Mouse (Mus musculus) neural tube, embryonic 13.5 days (tissue): ENCODE results near the gene Tmem98. TPM values are rescaled to one million over a fixed set of nuclear protein-coding genes. Genes with fewer than 3 reads are reported as not detected.
A peak's percentile ranks its signal among the peaks of the same experiment; 100 is the strongest.

Source experiments
- ATAC-seq: fragments of 200-750 bp; cut with Nextera tagmentation; 2 replicates; pipeline ENCODE4 v1.8.0; 2017; ENCODE audit warnings: low read depth, mild to moderate bottlenecking, moderate TSS enrichment, moderate library complexity
- H3K27ac ChIP-seq: fragments of 300-500 bp; sonication (generic); replicated peaks from 2 replicates; pipeline ENCODE4 v1.5.1; 2015; ENCODE audit warnings: moderate library complexity, mild to moderate bottlenecking, inconsistent platforms
- H3K27me3 ChIP-seq: fragments of 300-500 bp; sonication (generic); 2 replicates; pipeline ENCODE4 v1.6.1; 2015; ENCODE audit warnings: mild to moderate bottlenecking, inconsistent platforms
- H3K36me3 ChIP-seq: fragments of 300-500 bp; sonication (generic); 2 replicates; pipeline ENCODE4 v1.6.1; 2015; ENCODE audit warnings: mild to moderate bottlenecking, inconsistent platforms
- H3K4me1 ChIP-seq: fragments of 300-500 bp; sonication (generic); replicated peaks from 2 replicates; pipeline ENCODE4 v1.6.1; 2015; ENCODE audit warnings: inconsistent platforms
- H3K4me2 ChIP-seq: fragments of 300-500 bp; sonication (generic); 2 replicates; pipeline ENCODE4 v1.6.1; 2015; ENCODE audit warnings: inconsistent platforms, mild to moderate bottlenecking, moderate library complexity
- H3K4me3 ChIP-seq: fragments of 300-500 bp; sonication (generic); 2 replicates; pipeline ENCODE4 v1.5.1; 2015; ENCODE audit warnings: mild to moderate bottlenecking, inconsistent platforms
- H3K9ac ChIP-seq: fragments of 300-500 bp; sonication (generic); 2 replicates; pipeline ENCODE4 v1.6.1; 2015; ENCODE audit warnings: moderate library complexity, mild to moderate bottlenecking, inconsistent platforms
- H3K9me3 ChIP-seq: fragments of 300-500 bp; sonication (generic); 2 replicates; pipeline ENCODE4 v1.6.1; 2016; ENCODE audit warnings: inconsistent platforms
- WGBS: fragments of 180-500 bp; shearing (Covaris S2); methylation state at CpG from one replicate; pipeline ENCODE4 v1.1.7; 2015; 5-methylcytosine and 5-hydroxymethylcytosine counted together
- polyA plus RNA-seq: library from polyadenylated mRNA; unstranded; fragments of >200 nt; fragmentation: Nextera tagmentation; extraction: Ambion mirVana; gene quantifications from 2 replicates; pipeline ENCODE4 v1.2.1, GENCODE M21; 2015

The Tmem98 gene
- 29.3 and 34.8 TPM in 2 replicates for polyA plus RNA-seq

DNA sequence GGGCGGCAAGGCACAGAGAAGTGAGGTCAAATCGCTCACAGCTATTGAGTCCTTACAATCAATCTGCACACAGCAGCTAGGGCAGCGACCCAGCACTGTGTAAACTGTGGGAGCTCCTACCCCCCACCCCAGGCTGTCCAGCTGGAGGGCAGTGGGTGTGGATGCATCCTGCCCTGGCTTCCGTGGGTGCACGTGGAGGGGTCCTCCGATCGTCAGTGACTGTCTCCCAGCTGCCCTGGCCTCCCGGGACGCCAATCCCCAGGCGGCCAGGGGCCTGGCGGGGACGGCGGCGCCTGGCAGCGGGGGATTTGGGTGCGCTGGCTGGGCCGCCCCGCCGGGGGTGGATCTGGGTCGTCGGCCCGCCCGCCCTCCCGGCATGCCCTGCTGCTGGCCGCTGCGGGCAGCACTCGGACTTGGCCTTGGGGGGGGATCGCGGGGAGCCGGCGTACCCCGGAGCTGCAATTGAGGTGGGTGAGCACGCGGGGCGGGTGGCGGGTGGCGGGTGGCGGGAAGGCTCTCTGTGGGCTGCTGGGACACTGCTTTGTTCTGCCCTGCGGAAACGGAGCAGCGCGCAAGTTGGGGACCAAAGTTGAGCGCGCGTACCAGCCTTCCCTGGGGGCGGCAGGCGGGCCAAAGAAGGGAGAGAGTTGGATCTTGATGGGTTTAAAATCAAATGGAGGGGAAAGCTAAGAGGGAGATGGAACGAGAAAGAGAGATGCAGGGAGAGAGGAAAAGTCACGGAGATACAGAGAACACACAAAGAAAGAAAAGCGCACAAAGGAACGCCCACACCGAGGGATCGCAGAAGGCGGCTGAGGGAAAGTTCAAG lies at the start of gene Tmem98:
TSS of gene Tmem98 (plus strand) at position 183 of the 829 bp plus-strand sequence.
- Histone ChIP-seq H3K9me3 (no peaks in the 10 kb centered on the region), H3K36me3 (peaks cover 9% of the 10 kb centered on the region; the same call in 1 of the 2 replicates), H3K4me3 (peak within 1 kb of the TSS; percentile 55), H3K27me3 (no peaks in the 10 kb centered on the region; the same call in 1 of the 2 replicates), H3K4me2 (peak within 1 kb of the TSS; percentile 94), H3K9ac (peak within 1 kb of the TSS; percentile 83), H3K4me1 (peaks cover 20% of the 10 kb centered on the region), H3K27ac (0 out of 2 replicates have a peak within 1 kb of the TSS, but pooled peaks have one; percentile 53)
- peak; percentile 78 for ATAC-seq
- WGBS = 1% methylated on average over 54 of the region's 54 CpGs

DNA sequence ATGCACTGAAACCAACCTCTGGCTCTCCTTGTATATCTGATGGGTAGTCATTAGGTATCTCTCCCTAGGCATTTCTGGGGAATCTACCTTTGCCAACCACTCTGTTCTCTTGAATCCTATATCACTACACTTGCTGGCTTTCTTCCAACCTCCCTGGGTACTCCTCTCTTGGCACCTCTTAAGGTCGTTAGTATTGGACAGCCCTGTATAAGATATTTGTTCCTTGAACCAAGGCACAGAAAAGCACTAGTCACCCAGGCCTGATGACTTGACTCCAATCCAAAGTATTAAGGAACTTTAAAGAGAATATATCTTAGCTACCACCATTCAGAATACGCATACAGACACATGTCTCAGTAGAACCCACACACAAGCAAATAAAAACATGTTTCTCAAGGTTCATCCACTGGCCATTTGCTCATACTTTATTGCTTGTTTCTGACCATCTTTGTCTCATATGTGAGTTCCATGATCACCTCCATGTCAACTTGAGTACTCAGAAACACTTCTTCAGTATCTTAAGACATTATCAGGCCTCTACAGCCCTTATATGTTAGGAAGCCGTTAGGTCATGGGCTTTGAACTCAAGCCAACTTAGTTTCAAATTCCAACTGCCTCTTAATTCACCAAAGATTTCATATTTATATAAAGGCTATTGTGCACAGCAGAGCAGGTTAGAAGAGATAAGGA lies 48.5 kb upstream of the Tmem98 start:
- no peak overlapping the region for H3K27ac ChIP-seq
- ATAC-seq = no peak
- no peak overlapping the region for H3K4me3 ChIP-seq
- H3K4me1 ChIP-seq = no peaks in the 10 kb centered on the region
- no peak overlapping the region for H3K4me2 ChIP-seq
- H3K27me3 ChIP-seq = no peaks in the 10 kb centered on the region
- H3K9ac ChIP-seq = no peak overlapping the region
- H3K36me3 ChIP-seq = no peaks in the 10 kb centered on the region
- WGBS = 86% methylated on average over 3 of the region's 3 CpGs
- no peaks in the 10 kb centered on the region for H3K9me3 ChIP-seq

GRCm38 (mm10) chr11:80762066-80762465 lies 47.9 kb upstream of the Tmem98 start:
- H3K9ac ChIP-seq = no peak overlapping the region
- H3K9me3 ChIP-seq = no peaks in the 10 kb centered on the region
- no peak overlapping the region for H3K4me3 ChIP-seq
- H3K27me3 ChIP-seq = no peaks in the 10 kb centered on the region
- 83% methylated on average over 4 of the region's 4 CpGs for WGBS
- ATAC-seq = no peak
- no peak overlapping the region for H3K4me2 ChIP-seq
- H3K27ac ChIP-seq = no peak overlapping the region
- no peaks in the 10 kb centered on the region for H3K4me1 ChIP-seq
- no peaks in the 10 kb centered on the region for H3K36me3 ChIP-seq

DNA sequence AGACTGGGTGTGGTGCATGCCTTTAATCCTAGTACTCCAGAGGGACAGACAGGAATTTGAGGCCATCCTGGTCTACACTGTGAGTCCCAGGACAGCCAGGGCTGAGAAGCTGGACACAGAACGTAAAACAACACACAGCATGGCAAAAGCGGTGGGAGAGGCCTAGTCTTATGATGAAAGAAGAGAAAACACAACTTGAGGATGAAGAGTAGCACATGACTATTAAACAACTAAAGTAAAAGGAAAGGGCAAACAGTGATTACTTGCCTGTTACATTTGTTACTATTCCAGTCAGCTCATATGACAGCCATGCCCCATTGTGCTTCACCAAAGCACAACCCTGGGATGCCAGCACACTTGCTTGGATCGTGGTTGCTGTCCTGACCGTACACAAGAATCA lies 43.9 kb upstream of the Tmem98 start:
- no peaks in the 10 kb centered on the region for H3K27me3 ChIP-seq
- no peak overlapping the region for H3K4me3 ChIP-seq
- WGBS = 91% methylated on average over 4 of the region's 4 CpGs
- no peak overlapping the region for H3K4me2 ChIP-seq
- ATAC-seq = no peak
- H3K27ac ChIP-seq = no peak overlapping the region
- no peak overlapping the region for H3K9ac ChIP-seq
- H3K9me3 ChIP-seq = no peaks in the 10 kb centered on the region
- H3K4me1 ChIP-seq = 0 out of 2 replicates have a peak, but pooled peaks cover 10% of the 10 kb centered on the region
- no peaks in the 10 kb centered on the region for H3K36me3 ChIP-seq

- Histone ChIP-seq H3K36me3 (no peaks in the 10 kb centered on the region), H3K27me3 (no peaks in the 10 kb centered on the region), H3K27ac (no peak overlapping the region), H3K4me1 (0 out of 2 replicates have a peak, but pooled peaks cover 10% of the 10 kb centered on the region), H3K4me2 (no peak overlapping the region), H3K4me3 (no peak overlapping the region), H3K9ac (no peak overlapping the region), H3K9me3 (no peaks in the 10 kb centered on the region)
- 87% methylated on average over 6 of the region's 6 CpGs for WGBS
- ATAC-seq = no peak
These were observed 43.3 kb upstream of the Tmem98 start for GRCm38 (mm10) chr11:80766472-80767319.

DNA sequence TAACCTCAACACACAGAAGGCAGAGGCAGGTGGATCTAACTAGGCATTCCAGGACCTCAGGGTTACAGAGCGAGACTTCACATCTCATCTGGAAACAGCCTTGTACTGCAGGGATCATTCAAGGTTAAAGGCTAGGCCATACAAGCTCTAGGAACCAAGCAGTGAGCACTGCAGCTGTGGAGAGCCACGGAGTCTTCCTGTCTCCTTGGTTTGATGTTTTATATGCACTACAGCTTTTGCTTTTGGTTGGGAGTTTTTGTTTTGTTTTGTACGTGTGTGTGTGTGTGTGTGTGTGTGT lies 42.7 kb upstream of the Tmem98 start:
- Histone ChIP-seq H3K4me2 (no peak overlapping the region), H3K4me1 (0 out of 2 replicates have a peak, but pooled peaks cover 10% of the 10 kb centered on the region), H3K27ac (no peak overlapping the region), H3K27me3 (no peaks in the 10 kb centered on the region), H3K9me3 (no peaks in the 10 kb centered on the region), H3K36me3 (no peaks in the 10 kb centered on the region), H3K4me3 (no peak overlapping the region), H3K9ac (no peak overlapping the region)
- WGBS = 67% methylated on average over 3 of the region's 3 CpGs
- ATAC-seq = no peak

- no peak for ATAC-seq
- 55% methylated on average over 3 of the region's 3 CpGs for WGBS
These were observed 38.8 kb upstream of the Tmem98 start for GRCm38 (mm10) chr11:80771186-80771585.

GRCm38 (mm10) chr11:80771596-80772250 lies 38.3 kb upstream of the Tmem98 start:
- no peak overlapping the region for H3K9ac ChIP-seq
- 65% methylated on average over 5 of the region's 5 CpGs for WGBS
- ATAC-seq = no peak

More at GRCm38 (mm10) chr11:80771186-80771585, 38.8 kb upstream of the Tmem98 start:
- Histone ChIP-seq H3K4me2 (no peak overlapping the region), H3K27ac (no peak overlapping the region), H3K9me3 (no peaks in the 10 kb centered on the region), H3K9ac (no peak overlapping the region), H3K4me1 (0 out of 2 replicates have a peak, but pooled peaks cover 10% of the 10 kb centered on the region), H3K36me3 (no peaks in the 10 kb centered on the region), H3K4me3 (no peak overlapping the region), H3K27me3 (0 out of 2 replicates have a peak, but pooled peaks cover 7% of the 10 kb centered on the region)

DNA sequence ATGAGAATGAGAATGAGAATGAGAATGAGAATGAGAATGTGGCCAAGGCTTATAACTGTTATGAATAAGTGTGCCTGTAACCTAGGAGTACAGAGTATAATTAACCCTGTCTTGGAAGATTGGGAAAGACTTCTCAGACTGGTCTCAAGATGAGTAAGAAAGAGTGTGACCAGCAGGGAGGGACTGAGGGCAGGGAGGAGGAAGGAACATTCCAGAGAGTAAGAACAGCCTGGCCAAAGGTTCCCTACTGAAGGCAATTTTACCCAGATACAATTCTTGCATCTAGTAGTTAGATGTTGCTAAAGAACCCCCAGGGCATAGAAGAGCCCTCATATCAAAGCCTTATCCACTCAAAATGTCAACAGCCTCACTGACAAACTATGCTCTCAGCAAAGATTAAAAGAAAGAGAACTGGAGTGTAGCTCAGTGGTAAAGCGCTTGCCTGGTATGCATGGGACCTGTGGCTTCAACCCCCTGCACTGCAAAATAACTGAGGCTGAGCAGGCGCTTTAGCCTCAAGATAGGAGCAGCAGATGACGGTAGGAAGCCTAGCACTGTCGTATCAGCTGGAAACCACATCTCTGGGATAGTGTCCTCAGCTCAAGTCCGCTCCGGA lies 37.3 kb upstream of the Tmem98 start:
- no peak overlapping the region for H3K9ac ChIP-seq
- no peak for ATAC-seq
- no peak overlapping the region for H3K27ac ChIP-seq
- H3K9me3 ChIP-seq = no peaks in the 10 kb centered on the region
- H3K4me3 ChIP-seq = no peak overlapping the region
- H3K27me3 ChIP-seq = 0 out of 2 replicates have a peak, but pooled peaks cover 7% of the 10 kb centered on the region
- H3K36me3 ChIP-seq = no peaks in the 10 kb centered on the region
- 90% methylated on average over 6 of the region's 6 CpGs for WGBS
- H3K4me1 ChIP-seq = 0 out of 2 replicates have a peak, but pooled peaks cover 10% of the 10 kb centered on the region
- no peak overlapping the region for H3K4me2 ChIP-seq

More at GRCm38 (mm10) chr11:80771596-80772250, 38.3 kb upstream of the Tmem98 start:
- Histone ChIP-seq H3K27me3 (0 out of 2 replicates have a peak, but pooled peaks cover 7% of the 10 kb centered on the region), H3K4me2 (no peak overlapping the region), H3K4me3 (no peak overlapping the region), H3K36me3 (no peaks in the 10 kb centered on the region), H3K4me1 (0 out of 2 replicates have a peak, but pooled peaks cover 10% of the 10 kb centered on the region), H3K27ac (no peak overlapping the region), H3K9me3 (no peaks in the 10 kb centered on the region)

DNA sequence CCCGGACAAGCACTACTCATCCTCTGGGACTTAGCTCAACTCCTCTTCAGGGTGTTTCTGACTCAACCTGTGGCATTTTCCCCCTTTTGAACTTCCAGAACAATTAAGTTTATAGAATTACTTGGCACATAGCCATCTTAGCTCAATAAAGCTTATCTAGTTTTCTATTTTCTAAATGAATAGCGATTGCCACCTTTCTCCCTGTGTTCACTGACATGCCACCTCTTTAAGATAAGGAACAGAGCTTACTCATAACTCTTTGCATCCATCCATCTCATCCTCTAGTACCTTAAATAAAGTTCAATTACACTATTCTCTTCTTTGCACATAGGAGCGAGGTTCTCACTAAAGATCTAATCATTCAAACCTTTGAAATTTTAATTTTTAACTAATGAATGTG lies 34.4 kb upstream of the Tmem98 start:
- WGBS = 84% methylated on average over 3 of the region's 3 CpGs
- no peak overlapping the region for H3K9ac ChIP-seq
- peaks cover 19% of the 10 kb centered on the region for H3K4me1 ChIP-seq
- H3K36me3 ChIP-seq = no peaks in the 10 kb centered on the region
- H3K4me3 ChIP-seq = no peak overlapping the region
- no peaks in the 10 kb centered on the region for H3K9me3 ChIP-seq
- H3K27ac ChIP-seq = no peak overlapping the region
- no peak overlapping the region for H3K4me2 ChIP-seq
- no peak for ATAC-seq
- peaks cover 15% of the 10 kb centered on the region; the same call in 1 of the 2 replicates for H3K27me3 ChIP-seq

GRCm38 (mm10) chr11:80777708-80778107 lies 32.3 kb upstream of the Tmem98 start:
- no peak overlapping the region for H3K9ac ChIP-seq
- no peak overlapping the region for H3K4me2 ChIP-seq
- H3K4me3 ChIP-seq = no peak overlapping the region
- ATAC-seq = no peak
- H3K4me1 ChIP-seq = peaks cover 13% of the 10 kb centered on the region
- H3K27ac ChIP-seq = no peak overlapping the region
- WGBS = 88% methylated on average over 2 of the region's 2 CpGs
- H3K36me3 ChIP-seq = no peaks in the 10 kb centered on the region
- H3K27me3 ChIP-seq = peaks cover 15% of the 10 kb centered on the region; the same call in 1 of the 2 replicates
- no peaks in the 10 kb centered on the region for H3K9me3 ChIP-seq
